In the genomic region with DNA sequence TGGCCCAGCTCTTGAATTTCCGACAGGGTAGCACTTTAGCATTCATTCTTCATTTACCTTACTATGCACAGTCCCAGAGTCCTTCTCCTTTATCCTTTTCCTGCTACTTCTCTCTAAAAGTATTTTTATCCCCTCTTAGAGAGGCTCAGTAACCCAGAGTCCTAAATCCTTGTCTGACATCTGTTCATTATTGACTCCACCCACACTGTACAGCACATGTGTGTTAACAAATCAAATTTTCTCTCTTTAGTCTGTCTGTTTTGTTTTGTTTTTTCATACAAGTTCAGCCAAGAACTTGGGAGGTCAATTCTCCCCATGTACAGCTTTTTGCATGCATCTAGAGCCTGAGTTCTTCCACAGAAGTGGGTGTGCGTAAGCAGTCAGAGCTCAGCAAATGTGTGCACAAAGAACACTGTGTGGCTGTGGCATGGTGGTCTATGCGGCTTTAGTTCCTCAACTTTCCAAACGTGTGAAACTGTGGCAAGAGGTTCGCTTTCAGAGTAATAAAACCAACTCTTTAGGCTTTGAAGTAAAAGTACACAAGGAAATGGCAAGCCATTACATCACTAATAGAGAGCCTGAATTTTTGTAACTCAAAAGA, we compare ENCODE assay signal across 22 mouse cellular contexts. TPM values are rescaled to one million over a fixed set of nuclear protein-coding genes. Genes with fewer than 3 reads are reported as not detected.
DNase-seq lines count a peak whose midpoint lies in the region; ATAC-seq and TF ChIP-seq lines count a peak whose summit lies in the region.
"Had no signal": no experiment of that assay in that cellular context is flagged by ENCODE, and none has a peak within 500 bp of the region (broad histone marks: within the 10 kb centered on the region; RNA-seq: fewer than 3 reads in every experiment).

No protein-coding gene starts in this region.

- H3K27ac ChIP-seq in kidney, postnatal 0 days: no peak overlapping the region
- H3K27ac ChIP-seq in neural tube, embryonic 15.5 days (replicated peaks): 0 out of 2 replicates have a peak overlapping the region, but pooled peaks have one; percentile 15
- H3K27ac ChIP-seq in limb, embryonic 12.5 days: peak overlapping the region; percentile 62; the same call in 1 of the 2 replicates
- H3K27ac ChIP-seq: forebrain, embryonic 10.5 days; hindbrain, embryonic 10.5 days; liver, embryonic 14.5 days; midbrain, embryonic 13.5 days had no signal

- no peak overlapping the region for H3K4me3 ChIP-seq in kidney, postnatal 0 days (replicated peaks; ENCODE audit: low read depth, low read length)
- H3K4me3 ChIP-seq in neural tube, embryonic 15.5 days (replicated peaks): no peak overlapping the region
- H3K4me3 ChIP-seq in limb, embryonic 12.5 days (replicated peaks): no peak overlapping the region
- H3K4me3 ChIP-seq: forebrain, embryonic 10.5 days; heart, embryonic 12.5 days; hindbrain, embryonic 10.5 days; midbrain, embryonic 13.5 days had no signal

- H3K9me3 ChIP-seq in kidney, postnatal 0 days (replicated peaks; ENCODE audit: low read length): no peaks in the 10 kb centered on the region
- no peaks in the 10 kb centered on the region for H3K9me3 ChIP-seq in neural tube, embryonic 15.5 days (replicated peaks)
- H3K9me3 ChIP-seq in limb, embryonic 12.5 days: no peaks in the 10 kb centered on the region
- H3K9me3 ChIP-seq: forebrain, embryonic 10.5 days; heart, embryonic 12.5 days; hindbrain, embryonic 10.5 days; midbrain, embryonic 13.5 days had no signal

- ATAC-seq in kidney, postnatal 0 days (replicated peaks; ENCODE audit: low FRiP score, low read depth): no peak
- ATAC-seq in neural tube, embryonic 15.5 days (ENCODE audit: low FRiP score): no peak
- ATAC-seq in limb, embryonic 12.5 days (ENCODE audit: insufficient number of reproducible peaks, insufficient read depth, low FRiP score, low TSS enrichment, low read depth): peak; percentile 35; the same call in 1 of the 2 replicates
- ATAC-seq: hindbrain, embryonic 16.5 days; intestine, postnatal 0 days; midbrain, embryonic 13.5 days had no signal

- H3K4me2 ChIP-seq in kidney, postnatal 0 days (ENCODE audit: low read length): no peak overlapping the region
- H3K4me2 ChIP-seq in neural tube, embryonic 15.5 days: no peak overlapping the region
- no peak overlapping the region for H3K4me2 ChIP-seq in limb, embryonic 12.5 days
- H3K4me2 ChIP-seq: heart, embryonic 12.5 days; midbrain, embryonic 13.5 days had no signal

- TF ChIP-seq CTCF in kidney, postnatal 0 days (IDR thresholded peaks at IDR 0.05; ENCODE audit: low read depth): no peak

- H3K9ac ChIP-seq in kidney, postnatal 0 days (ENCODE audit: low read depth, low read length): no peak overlapping the region
- no peak overlapping the region for H3K9ac ChIP-seq in neural tube, embryonic 15.5 days (replicated peaks)
- no peak overlapping the region for H3K9ac ChIP-seq in limb, embryonic 12.5 days (replicated peaks)
- H3K9ac ChIP-seq: heart, embryonic 12.5 days; midbrain, embryonic 13.5 days had no signal

- H3K27me3 ChIP-seq in kidney, postnatal 0 days (ENCODE audit: insufficient read depth, low read length): no peaks in the 10 kb centered on the region
- no peaks in the 10 kb centered on the region for H3K27me3 ChIP-seq in neural tube, embryonic 15.5 days (replicated peaks)
- no peaks in the 10 kb centered on the region for H3K27me3 ChIP-seq in limb, embryonic 12.5 days
- H3K27me3 ChIP-seq: heart, embryonic 12.5 days; midbrain, embryonic 13.5 days had no signal

- H3K4me1 ChIP-seq in kidney, postnatal 0 days (replicated peaks; ENCODE audit: insufficient read depth, low read length): no peaks in the 10 kb centered on the region
- H3K4me1 ChIP-seq in neural tube, embryonic 15.5 days: 0 out of 2 replicates have a peak, but pooled peaks cover 10% of the 10 kb centered on the region
- peaks cover 25% of the 10 kb centered on the region for H3K4me1 ChIP-seq in limb, embryonic 12.5 days (replicated peaks)
- H3K4me1 ChIP-seq: heart, embryonic 12.5 days; hindbrain, embryonic 10.5 days had no signal

- peak; percentile 68 for DNase-seq in kidney, postnatal 0 days (ENCODE audit: low spot score)
- DNase-seq in kidney, postnatal 25 days: no peak
- DNase-seq in neural tube, embryonic 10.5 days (ENCODE audit: extremely low spot score, low spot score): no peak
- no peak for DNase-seq in cerebellum, postnatal 25 days
- no peak for DNase-seq in ovary, postnatal 14 days (ENCODE audit: low spot score)
- DNase-seq: adrenal gland, adult 2 months; cerebellum, adult 18-20 months; cerebellum, postnatal 14 days; gastrocnemius, postnatal 10 days; heart, adult 18-20 months; heart, postnatal 10 days; kidney, postnatal 4 days; thymus, postnatal 25 days had no signal

- H3K36me3 ChIP-seq in kidney, postnatal 0 days (ENCODE audit: insufficient read depth, low read length): peaks cover 12% of the 10 kb centered on the region
- no peaks in the 10 kb centered on the region for H3K36me3 ChIP-seq in neural tube, embryonic 15.5 days
- peaks cover 60% of the 10 kb centered on the region for H3K36me3 ChIP-seq in limb, embryonic 12.5 days

- 52% methylated on average over 5 of the region's 5 CpGs for WGBS in kidney, postnatal 0 days
- WGBS in neural tube, embryonic 15.5 days: 70% methylated on average over 5 of the region's 5 CpGs
- 54% methylated on average over 5 of the region's 5 CpGs for whole genome bisulfite sequencing in limb, embryonic 12.5 days

RNA-seq across cellular contexts. Expression of gene Adgra3, which starts 42.7 kb away (rescaled TPM):
- polyA plus RNA-seq in kidney, postnatal 0 days (2015; fragmentation: Nextera tagmentation; extraction: Ambion mirVana): 33.2 and 36.7 TPM in 2 replicates
- polyA plus RNA-seq in neural tube, embryonic 15.5 days (2015; fragmentation: Nextera tagmentation; extraction: Ambion mirVana): 12.1 and 13.8 TPM in 2 replicates
- polyA plus RNA-seq in limb, embryonic 12.5 days (2016; fragmentation: Nextera tagmentation; extraction: Ambion mirVana): 69.7 and 73.5 TPM in 2 replicates
